Mouse (Mus musculus): ENCODE measurements around the gene Ctnnd2. TPM values are rescaled to one million over a fixed set of nuclear protein-coding genes. Genes with fewer than 3 reads are reported as not detected.
"Not testable (repeated sequence)": the region's sequence is repeated elsewhere in the genome, so short reads cannot be mapped to it uniquely, and the experiment has no call there.

Gene Ctnnd2
- total RNA-seq (2021) = 3.4 and 4.3 TPM in 2 replicates
- long read RNA-seq, partial matches to known transcripts = 1 of 1 reads
- long read RNA-seq, other reads (novel, unspliced or antisense) = 0 of 1 reads

- peak; percentile 57 for DNase-seq
Observed at GRCm38 (mm10) chr15:30172391-30173281, at the start of gene Ctnnd2. Gene Ctnnd2 (plus strand): TSS chr15:30172593.

DNA sequence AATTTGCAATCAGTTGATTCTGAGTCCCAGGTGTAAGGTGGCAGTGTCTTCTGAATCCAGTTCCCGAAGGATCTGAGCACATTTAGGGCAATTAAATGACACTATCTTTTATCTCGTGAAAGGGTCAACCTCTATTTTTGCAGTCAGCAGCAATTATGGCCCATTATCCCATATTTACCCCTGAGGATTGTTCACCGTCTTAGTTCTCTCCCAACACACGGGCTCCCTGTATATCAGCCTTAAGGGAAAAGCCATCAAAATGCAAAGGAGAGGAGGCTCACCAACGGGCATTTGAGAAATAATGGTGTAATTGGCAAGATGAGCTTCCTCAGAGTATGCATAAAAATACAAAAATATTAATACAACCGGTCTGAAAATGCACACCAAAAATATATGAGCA lies 41.7 kb upstream of the Ctnnd2 start:
- DNase-seq = no peak

GRCm38 (mm10) chr15:30139626-30140025 lies 32.8 kb upstream of the Ctnnd2 start:
- DNase-seq = not testable (repeated sequence)

- no peak for DNase-seq
Observed at GRCm38 (mm10) chr15:30145413-30145812, 27.0 kb upstream of the Ctnnd2 start.

DNA sequence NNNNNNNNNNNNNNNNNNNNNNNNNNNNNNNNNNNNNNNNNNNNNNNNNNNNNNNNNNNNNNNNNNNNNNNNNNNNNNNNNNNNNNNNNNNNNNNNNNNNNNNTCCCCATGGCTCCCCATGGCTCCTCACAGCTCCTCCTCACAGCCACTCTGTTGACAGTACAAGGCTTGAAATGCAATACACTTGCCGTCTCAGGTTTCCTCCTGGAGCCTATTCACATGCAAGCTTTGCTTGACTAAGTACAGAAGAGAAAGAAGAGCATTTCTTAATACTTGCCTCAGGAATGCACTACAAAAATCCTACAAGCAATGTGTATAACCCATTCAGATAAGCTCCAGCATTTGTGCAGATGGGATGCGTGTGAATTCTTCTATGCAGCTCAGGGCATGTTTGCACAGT lies 20.2 kb upstream of the Ctnnd2 start:
- DNase-seq = no peak

DNA sequence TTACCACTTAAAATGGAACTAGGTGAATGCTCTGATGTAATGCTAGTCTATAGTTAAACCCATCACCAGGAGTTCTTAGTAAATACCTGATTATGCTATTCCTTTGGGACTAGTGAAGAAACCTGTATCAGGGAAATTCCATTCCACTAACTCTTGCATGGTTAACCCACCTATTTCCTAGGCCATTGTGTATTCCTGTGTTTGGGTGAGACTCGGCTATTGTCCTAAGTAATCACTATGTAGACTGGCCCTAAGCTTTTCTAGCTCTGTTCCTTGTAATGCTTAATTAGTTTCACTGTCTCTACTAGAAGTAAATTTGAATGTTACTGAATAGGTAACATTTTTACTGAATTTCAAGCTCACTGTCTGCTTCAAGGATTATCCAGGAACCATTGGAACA lies 14.4 kb upstream of the Ctnnd2 start:
- DNase-seq = no peak

DNA sequence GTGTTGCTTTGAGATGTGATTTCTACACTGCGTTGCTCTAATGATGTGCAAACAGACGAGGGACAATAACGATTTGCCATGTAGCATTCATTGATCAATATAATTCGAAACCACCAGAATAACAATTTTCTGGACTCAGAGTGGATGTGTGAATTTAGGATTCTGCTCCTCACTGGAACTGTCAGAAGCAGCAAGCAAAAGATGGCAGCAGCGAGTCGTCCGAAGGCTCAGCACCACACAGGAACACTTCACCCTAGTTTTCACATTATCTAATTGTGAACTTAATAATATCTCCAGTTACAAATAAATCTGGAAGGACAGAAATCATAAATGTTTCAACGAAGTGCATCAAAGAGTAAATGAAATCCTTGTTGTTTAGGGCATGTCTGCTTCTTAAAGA lies 2.4 kb upstream of the Ctnnd2 start:
- DNase-seq = no peak

DNA sequence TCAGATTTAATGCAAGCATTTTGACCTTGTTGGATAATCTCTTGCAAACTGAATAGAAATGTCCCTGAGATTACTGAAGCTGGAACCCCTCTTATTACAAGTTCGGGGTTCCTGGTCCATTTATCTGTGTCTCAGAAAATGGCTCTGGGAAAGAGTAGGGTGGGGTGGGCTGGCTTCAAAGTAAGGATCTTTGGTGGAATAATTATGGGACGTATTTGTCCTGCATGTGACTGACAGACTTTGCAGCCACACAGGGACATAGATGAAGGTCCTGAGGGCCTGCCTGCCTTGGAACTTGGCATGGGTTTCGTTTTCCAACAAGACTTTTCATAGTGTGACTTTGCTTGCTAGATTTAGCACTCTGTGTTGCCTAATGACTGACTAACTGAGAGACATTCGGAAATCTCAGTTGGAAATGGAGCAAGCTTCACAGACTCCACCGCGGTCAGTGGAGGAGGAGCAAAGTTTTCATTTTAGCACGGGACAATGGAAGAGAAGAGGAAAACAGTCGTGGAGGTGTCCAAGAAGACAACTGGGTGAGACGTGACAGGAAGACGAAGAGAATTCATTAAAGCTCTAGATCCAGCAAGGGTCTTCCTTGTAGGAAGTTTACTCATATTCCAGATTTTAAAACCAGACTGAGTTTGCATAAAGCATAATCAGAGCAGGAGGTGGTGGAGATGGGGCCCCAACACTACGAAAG lies 749 bp upstream of the Ctnnd2 start:
- DNase-seq = no peak

DNA sequence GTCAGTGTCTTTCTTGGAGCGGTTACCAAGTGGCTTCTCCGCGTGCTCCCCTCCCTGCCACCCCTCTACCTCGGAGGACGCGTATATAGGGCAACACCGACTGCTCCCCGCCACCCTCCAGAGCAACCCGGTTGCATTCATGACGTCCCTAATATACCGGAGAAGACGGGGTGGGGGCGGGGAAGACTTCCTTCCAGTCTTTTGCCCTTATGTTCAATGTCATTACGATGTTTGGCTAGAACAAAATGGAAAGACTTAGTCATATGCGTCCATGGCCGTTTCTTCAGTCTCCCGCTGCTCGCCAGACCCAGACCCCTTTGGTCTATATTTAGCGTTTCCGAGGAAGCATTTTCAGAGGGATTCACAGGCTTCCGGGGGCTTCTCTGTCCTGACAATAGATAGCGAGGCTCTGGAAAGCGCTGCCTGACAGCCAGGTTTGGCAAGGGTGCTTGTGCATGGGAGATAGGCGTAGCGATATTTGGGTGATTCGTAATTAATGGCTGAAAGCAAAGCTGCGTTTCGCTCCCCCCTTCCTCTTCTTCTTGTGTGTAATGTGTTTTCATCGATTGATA lies 1.1 kb downstream of the Ctnnd2 start:
- DNase-seq = no peak

DNA sequence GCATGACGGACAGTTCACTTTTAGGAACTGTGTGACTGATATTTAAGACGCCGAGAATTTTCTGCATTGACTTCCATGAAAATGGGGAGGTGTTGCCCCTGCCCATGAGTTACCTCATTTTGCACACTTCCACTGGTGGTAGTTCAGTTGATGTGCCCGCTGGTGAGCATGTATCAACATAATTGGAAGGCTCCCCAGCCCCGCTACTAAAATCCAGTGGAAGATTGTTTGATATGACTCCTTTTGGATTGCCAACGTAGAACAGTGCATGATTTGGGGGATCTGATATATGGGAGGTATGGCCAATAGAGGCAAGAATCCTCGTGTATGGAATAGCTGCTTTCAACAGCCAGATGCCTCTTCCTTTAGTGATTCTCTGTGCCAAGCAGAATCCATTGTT lies 1.9 kb downstream of the Ctnnd2 start:
- no peak for DNase-seq

GRCm38 (mm10) chr15:30184020-30184419 lies 11.6 kb downstream of the Ctnnd2 start:
- DNase-seq = no peak

- DNase-seq = no peak
Observed at GRCm38 (mm10) chr15:30190872-30191271, 18.5 kb downstream of the Ctnnd2 start.

- peak; percentile 8 for DNase-seq
Observed at GRCm38 (mm10) chr15:30191931-30192668, 19.7 kb downstream of the Ctnnd2 start.

DNA sequence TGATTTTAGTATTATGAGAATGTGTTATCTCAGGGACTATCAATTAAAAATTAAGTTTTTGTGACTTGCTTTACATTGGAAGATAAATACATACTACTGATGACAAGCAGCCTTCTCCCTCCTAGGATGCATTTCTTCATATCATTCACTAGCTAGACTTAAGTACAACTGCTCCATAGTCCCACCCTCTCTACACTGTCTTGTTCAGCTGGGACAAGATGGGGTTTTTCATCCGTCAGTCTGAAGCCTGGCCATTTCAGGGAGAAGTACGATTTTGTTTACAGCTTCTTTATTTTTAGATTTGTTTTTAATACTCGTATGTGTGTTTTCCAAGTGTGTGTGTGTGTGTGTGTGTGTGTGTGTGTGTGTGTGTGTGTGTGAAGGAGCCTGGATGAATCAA lies 26.0 kb downstream of the Ctnnd2 start:
- no peak for DNase-seq

- DNase-seq = no peak
Observed at GRCm38 (mm10) chr15:30199785-30200184, 27.4 kb downstream of the Ctnnd2 start.

DNA sequence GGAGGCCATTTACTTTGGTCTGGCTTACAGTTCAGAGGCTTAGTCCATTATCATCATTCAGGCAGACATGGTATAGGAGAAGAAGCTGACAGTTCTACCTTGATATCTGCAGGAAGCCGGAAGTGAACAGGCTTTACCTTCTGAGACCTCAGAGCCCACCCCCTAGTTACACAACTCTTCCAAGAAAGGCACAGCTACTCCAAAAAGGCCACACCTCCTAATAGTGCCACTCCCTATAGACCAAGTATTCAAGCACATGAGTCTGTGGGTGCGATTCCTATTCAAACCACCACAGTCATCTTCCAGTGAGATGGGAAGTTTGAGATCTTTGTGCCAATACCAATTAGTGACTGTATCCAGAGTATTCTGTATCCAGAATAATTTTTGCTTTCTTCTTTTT lies 28.8 kb downstream of the Ctnnd2 start:
- DNase-seq = no peak

GRCm38 (mm10) chr15:30201617-30202016 lies 29.2 kb downstream of the Ctnnd2 start:
- DNase-seq = no peak

GRCm38 (mm10) chr15:30212746-30213145 lies 40.4 kb downstream of the Ctnnd2 start:
- no peak for DNase-seq

DNA sequence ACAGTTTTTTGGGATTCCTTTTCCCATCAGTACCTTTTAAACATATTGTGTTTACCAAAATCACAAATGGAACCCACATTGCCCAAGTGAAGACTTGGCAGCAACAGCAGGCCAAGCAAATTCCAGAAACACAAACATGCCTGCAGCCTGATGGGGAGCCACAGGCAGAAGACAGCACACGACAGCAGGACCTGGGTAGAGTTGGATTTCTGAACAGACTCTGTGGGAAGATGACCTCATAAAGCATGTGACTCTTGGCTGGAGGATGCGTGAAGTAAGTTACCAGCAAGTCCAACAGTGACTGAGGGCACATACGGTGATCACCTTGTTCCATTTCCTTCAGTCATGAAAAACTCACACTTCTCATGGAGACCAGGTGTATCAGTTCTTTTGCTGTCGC lies 43.5 kb downstream of the Ctnnd2 start:
- no peak for DNase-seq

DNA sequence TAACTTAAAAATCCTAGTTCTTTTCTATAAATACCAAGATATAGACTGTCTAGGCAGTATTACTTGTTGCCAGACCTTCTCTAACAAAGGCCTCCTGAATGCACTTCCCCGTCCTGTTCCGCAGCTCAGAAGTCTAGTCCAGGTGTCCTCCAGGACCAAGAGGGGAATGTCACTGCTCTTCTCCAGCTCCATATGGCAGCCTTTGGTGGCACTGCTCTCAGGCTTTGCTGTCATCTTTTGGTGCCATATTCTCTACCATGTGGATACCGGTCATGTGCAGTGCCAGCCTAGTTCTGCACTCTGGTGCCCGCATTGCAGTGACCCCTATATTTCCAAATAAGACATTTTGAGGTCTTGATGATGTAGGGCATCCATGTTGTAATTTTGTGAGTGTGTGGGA lies 56.7 kb downstream of the Ctnnd2 start:
- no peak for DNase-seq

DNA sequence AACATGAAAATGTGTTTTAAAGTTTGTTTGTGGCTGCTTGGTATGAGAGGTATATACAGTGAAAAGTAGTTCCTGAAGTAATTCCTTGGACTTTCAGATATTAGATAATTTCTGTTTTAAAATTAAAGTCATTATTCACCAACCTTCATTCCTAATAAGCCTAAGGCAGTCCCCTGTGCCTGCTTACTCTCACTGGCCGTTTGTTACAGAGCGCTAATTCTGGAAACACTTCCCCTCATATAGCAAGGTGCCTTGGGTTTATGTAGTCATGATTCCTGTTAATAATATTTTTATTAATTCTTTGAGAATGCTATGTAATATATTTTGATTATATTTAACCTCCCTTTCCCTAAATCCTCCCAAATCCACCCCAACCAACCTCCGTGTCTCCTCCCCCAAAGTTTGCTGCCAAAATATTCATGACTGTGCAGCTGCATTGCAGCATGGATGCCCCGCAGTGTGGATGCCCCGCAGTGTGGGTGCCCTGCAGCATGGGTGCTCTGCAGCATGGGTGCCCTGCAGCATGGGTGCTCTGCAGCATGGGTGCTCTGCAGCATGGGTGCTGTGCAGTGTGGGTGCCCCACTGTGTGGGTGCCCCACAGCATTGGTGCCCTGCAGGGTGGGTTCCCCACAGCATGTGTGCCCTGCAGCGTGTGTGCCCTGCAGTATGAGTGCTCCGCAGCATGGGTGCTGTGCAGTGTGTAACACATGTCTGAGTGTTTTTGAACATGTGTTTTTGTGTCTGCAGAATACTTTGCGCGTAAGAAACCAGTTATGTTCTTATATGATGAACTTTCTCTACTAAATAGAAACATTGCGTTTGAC lies 63.0 kb downstream of the Ctnnd2 start:
- DNase-seq = no peak
